Mouse (Mus musculus): ENCODE measurements around the gene Rpl32.
A peak's percentile ranks its signal among the peaks of the same experiment; 100 is the strongest.

The Rpl32 gene

GRCm38 (mm10) chr6:115808488-115809231, at the start of gene Rpl32:
Gene Rpl32 (minus strand): TSS chr6:115808747.
- Histone ChIP-seq H3K27me3 (ENCODE audit: control insufficient read depth, insufficient read depth, low read length, poor library complexity, severe bottlenecking) (no peaks in the 10 kb centered on the region), H3K36me3 (ENCODE audit: control insufficient read depth, insufficient read depth, low read length, poor library complexity, severe bottlenecking) (peaks cover 11% of the 10 kb centered on the region; the same call in 1 of the 2 replicates)
- DNase-seq (ENCODE audit: low read depth, low spot score): peak; percentile 92

DNA sequence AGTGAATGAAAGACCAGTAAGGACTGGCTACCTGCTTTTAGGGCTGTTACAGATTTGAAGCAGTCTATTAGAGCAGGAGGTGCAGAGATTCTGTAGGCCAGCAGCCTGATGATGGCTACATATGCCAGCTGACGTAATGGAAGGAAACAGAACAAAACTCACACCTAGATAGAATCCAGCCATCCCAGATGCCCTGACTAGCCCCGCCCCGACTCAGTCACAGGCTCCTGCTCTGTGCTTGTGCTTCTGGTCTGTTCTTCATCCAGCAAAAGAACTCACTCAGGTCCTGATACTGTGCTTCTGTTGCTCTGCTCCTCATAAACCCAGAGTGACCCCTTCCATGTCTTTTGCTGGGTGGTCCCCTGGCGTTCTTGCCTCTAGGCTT, 47.8 kb upstream of the Rpl32 start:
- Histone ChIP-seq H3K27me3 (ENCODE audit: control insufficient read depth, insufficient read depth, low read length, poor library complexity, severe bottlenecking) (no peaks in the 10 kb centered on the region), H3K36me3 (ENCODE audit: control insufficient read depth, insufficient read depth, low read length, poor library complexity, severe bottlenecking) (no peaks in the 10 kb centered on the region)
- DNase-seq (ENCODE audit: low read depth, low spot score): no peak

DNA sequence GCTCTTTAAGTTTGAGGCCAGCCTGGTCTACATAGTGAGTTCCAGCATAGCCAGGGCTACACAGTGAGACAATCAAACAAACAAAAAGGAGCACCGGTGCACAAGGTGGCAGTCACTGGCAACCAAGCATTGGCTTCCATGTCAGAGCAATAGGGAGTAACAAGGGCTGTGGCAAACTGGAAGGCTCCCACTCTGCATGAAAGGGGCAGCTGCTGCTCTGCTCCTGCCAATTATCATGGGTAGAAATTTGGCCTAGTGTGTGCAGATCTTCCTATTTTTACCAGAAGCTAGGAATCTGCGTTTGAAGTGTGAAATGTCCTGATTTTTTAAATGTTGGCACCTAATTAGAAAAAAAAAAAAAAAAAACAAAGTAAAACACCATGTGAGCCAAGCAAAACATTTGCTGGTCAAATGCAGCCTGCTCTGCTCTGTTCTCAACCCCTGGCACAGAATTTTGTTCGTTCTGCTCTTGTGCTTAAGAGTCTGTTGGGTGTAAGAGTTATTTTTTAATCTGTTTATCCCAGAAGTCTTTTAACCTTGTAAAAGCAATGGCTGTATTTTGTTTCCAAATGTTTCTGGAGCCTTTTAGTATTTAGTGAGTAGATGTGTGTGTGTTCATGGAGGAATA, 47.3 kb upstream of the Rpl32 start:
- H3K36me3 ChIP-seq (ENCODE audit: control insufficient read depth, insufficient read depth, low read length, poor library complexity, severe bottlenecking): no peaks in the 10 kb centered on the region

GRCm38 (mm10) chr6:115854432-115854831, 45.9 kb upstream of the Rpl32 start:
- Histone ChIP-seq H3K27me3 (ENCODE audit: control insufficient read depth, insufficient read depth, low read length, poor library complexity, severe bottlenecking) (no peaks in the 10 kb centered on the region), H3K36me3 (ENCODE audit: control insufficient read depth, insufficient read depth, low read length, poor library complexity, severe bottlenecking) (0 out of 2 replicates have a peak, but pooled peaks cover 2% of the 10 kb centered on the region)
- peak; percentile 64 for DNase-seq (ENCODE audit: low read depth, low spot score)

More for the DNA sequence above, 47.3 kb upstream of the Rpl32 start:
- H3K27me3 ChIP-seq (ENCODE audit: control insufficient read depth, insufficient read depth, low read length, poor library complexity, severe bottlenecking): no peaks in the 10 kb centered on the region
- no peak for DNase-seq (ENCODE audit: low read depth, low spot score)

- H3K27me3 ChIP-seq (ENCODE audit: control insufficient read depth, insufficient read depth, low read length, poor library complexity, severe bottlenecking): no peaks in the 10 kb centered on the region
- H3K36me3 ChIP-seq (ENCODE audit: control insufficient read depth, insufficient read depth, low read length, poor library complexity, severe bottlenecking): 0 out of 2 replicates have a peak, but pooled peaks cover 2% of the 10 kb centered on the region
- DNase-seq (ENCODE audit: low read depth, low spot score): peak; percentile 17
These were observed 45.4 kb upstream of the Rpl32 start for GRCm38 (mm10) chr6:115853985-115854384.

DNA sequence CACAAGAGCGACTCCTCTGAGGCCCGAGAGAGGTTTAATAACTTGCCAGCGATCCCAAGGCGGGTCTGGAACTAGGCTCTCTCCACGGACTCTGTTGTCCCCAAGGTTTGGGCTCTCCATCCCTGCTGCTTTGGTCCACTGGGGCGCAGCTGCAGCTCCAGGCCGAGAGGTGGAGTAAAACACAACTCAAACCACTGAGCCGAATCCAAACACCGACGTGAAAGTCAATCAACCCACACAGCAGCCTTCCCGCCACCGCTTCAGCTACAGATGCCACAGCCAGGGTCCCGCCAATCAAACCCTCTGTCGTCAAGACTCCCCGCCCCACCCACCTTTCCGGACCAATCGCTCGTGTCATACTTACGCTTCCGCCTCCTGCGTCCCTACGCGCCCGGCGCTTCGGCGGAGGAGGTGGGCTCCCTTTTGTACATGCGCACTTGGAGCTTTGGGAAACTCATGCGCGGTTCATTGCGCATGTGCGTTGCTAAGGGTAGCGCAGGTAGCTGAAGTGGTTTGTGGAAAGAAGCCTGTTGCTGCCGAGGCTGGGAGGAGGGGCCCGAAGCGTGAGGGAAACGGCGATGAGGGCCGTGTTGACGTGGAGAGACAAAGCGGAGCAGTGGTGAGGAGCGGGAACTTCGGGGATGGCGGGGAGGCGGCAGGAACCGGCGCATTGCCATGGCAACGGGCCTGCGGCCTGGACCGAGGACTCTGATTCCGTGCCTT, 44.7 kb upstream of the Rpl32 start, which contains the start of the genes Mbd4 and Ift122:
TSS of gene Mbd4 (minus strand) at position 281 of the 723 bp plus-strand sequence.
TSS of gene Ift122 (plus strand) at position 380 of the 723 bp plus-strand sequence.
- peak; percentile 100 for DNase-seq (ENCODE audit: low read depth, low spot score)
- H3K36me3 ChIP-seq (ENCODE audit: control insufficient read depth, insufficient read depth, low read length, poor library complexity, severe bottlenecking): 0 out of 2 replicates have a peak, but pooled peaks cover 2% of the 10 kb centered on the region
- H3K27me3 ChIP-seq (ENCODE audit: control insufficient read depth, insufficient read depth, low read length, poor library complexity, severe bottlenecking): no peaks in the 10 kb centered on the region

- DNase-seq (ENCODE audit: low read depth, low spot score): no peak
- no peaks in the 10 kb centered on the region for H3K27me3 ChIP-seq (ENCODE audit: control insufficient read depth, insufficient read depth, low read length, poor library complexity, severe bottlenecking)
- H3K36me3 ChIP-seq (ENCODE audit: control insufficient read depth, insufficient read depth, low read length, poor library complexity, severe bottlenecking): 0 out of 2 replicates have a peak, but pooled peaks cover 2% of the 10 kb centered on the region
These were observed 44.0 kb upstream of the Rpl32 start for GRCm38 (mm10) chr6:115852446-115853090.

DNA sequence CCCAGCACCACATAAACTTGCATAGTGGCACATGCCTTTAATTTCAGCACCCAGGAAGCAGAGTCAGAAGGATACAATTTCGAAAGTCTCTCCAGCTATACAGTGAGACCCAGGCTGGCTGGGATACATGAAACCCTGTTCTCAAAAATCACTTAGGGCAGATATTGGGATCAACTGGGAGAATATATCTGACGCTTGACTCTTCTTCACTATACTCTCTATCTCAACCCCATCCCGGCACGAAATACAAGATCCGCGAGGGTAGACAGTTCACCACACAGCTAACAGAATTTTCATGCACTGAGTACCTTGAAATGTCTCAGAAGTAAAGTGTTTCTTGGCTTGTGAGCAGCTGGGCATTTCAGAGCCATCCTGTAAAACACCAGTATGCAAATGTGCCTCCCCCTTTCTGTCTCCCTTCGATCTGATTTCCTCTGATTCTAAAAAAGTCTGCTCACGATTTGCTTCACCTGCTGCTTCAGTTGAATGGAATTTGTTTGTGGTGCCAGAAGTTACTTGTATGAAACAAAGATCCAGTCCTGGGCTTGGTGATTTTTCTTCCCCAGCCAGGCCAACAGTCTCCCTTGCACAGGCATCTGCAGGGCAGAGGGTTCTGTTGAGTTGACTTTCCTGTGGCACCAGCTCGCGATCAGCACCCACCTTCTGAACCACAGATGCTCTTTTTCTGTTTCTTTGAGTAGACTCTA, 40.2 kb upstream of the Rpl32 start:
- Histone ChIP-seq H3K27me3 (ENCODE audit: control insufficient read depth, insufficient read depth, low read length, poor library complexity, severe bottlenecking) (no peaks in the 10 kb centered on the region), H3K36me3 (ENCODE audit: control insufficient read depth, insufficient read depth, low read length, poor library complexity, severe bottlenecking) (peaks cover 4% of the 10 kb centered on the region)
- DNase-seq (ENCODE audit: low read depth, low spot score): peak; percentile 53

- peak; percentile 85 for DNase-seq (ENCODE audit: low read depth, low spot score)
- no peaks in the 10 kb centered on the region for H3K27me3 ChIP-seq (ENCODE audit: control insufficient read depth, insufficient read depth, low read length, poor library complexity, severe bottlenecking)
- peaks cover 9% of the 10 kb centered on the region for H3K36me3 ChIP-seq (ENCODE audit: control insufficient read depth, insufficient read depth, low read length, poor library complexity, severe bottlenecking)
These were observed 38.3 kb upstream of the Rpl32 start for GRCm38 (mm10) chr6:115846640-115847411.

DNA sequence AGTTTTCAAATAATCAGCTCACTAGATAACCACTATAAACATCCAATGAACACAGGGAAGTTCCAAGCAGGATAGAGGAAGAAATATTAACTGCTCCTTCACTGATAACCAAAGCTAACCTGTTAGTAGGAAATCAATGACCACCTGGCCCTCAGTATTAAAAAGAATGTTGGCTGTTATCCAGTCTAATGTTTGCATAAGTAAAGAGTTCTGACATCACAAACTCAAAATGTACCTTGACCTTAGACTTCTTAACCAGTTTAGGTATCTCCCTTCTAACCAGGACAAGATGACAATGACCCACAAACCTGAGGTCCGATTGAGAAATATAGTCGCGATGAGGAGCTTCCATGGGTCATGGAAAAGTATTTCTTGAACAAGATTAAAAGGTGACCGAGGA, 36.5 kb upstream of the Rpl32 start:
- peaks cover 7% of the 10 kb centered on the region for H3K36me3 ChIP-seq (ENCODE audit: control insufficient read depth, insufficient read depth, low read length, poor library complexity, severe bottlenecking)
- DNase-seq (ENCODE audit: low read depth, low spot score): no peak

GRCm38 (mm10) chr6:115838745-115839144, 30.2 kb upstream of the Rpl32 start:
- H3K27me3 ChIP-seq (ENCODE audit: control insufficient read depth, insufficient read depth, low read length, poor library complexity, severe bottlenecking): no peaks in the 10 kb centered on the region
- no peak for DNase-seq (ENCODE audit: low read depth, low spot score)
- H3K36me3 ChIP-seq (ENCODE audit: control insufficient read depth, insufficient read depth, low read length, poor library complexity, severe bottlenecking): peaks cover 4% of the 10 kb centered on the region

More for the DNA sequence above, 36.5 kb upstream of the Rpl32 start:
- H3K27me3 ChIP-seq (ENCODE audit: control insufficient read depth, insufficient read depth, low read length, poor library complexity, severe bottlenecking): no peaks in the 10 kb centered on the region

DNA sequence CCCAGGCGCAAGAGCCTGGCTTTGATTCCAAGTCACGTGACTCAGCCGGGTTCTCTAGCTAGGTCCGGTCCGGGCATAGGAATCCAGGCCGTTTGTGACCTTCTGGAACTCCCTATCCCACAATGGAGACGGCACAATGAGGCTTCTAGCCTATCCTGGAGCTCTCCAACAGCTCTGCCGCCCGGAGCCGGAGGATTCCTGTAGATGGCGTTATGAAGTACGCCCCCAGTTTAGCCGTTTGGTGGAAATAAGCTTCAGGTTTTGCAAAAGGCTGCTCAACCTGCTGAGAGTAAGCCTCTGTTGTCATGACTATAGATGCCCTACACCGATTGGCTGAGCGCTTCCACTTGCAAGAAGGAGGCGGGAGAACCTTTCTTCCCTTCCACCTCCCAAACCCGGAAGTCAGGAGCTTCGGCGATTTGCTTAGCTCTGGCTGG, 29.6 kb upstream of the Rpl32 start, which contains the start of gene Efcab12:
TSS of gene Efcab12 (minus strand) at position 252 of the 437 bp plus-strand sequence.
- Histone ChIP-seq H3K36me3 (ENCODE audit: control insufficient read depth, insufficient read depth, low read length, poor library complexity, severe bottlenecking) (no peaks in the 10 kb centered on the region), H3K27me3 (ENCODE audit: control insufficient read depth, insufficient read depth, low read length, poor library complexity, severe bottlenecking) (no peaks in the 10 kb centered on the region)
- DNase-seq (ENCODE audit: low read depth, low spot score): peak; percentile 44

- no peak for DNase-seq (ENCODE audit: low read depth, low spot score)
- Histone ChIP-seq H3K27me3 (ENCODE audit: control insufficient read depth, insufficient read depth, low read length, poor library complexity, severe bottlenecking) (no peaks in the 10 kb centered on the region), H3K36me3 (ENCODE audit: control insufficient read depth, insufficient read depth, low read length, poor library complexity, severe bottlenecking) (no peaks in the 10 kb centered on the region)
These were observed 25.3 kb upstream of the Rpl32 start for GRCm38 (mm10) chr6:115833861-115834260.
